Mouse (Mus musculus) kidney, postnatal 36 days (tissue): ENCODE results near the gene AU040320.

Experiments
- DNase-seq, 2 experiments: peaks; one replicate each; pipeline ENCODE4 v3.0.0; 2021 to 2022; ENCODE audit warnings: mixed read lengths in 2 of 2

Gene AU040320

GRCm38 (mm10) chr4:126782996-126783395 is 29.7 kb downstream of the AU040320 start:
- DNase-seq = no peak

GRCm38 (mm10) chr4:126792341-126793102 is 39.2 kb downstream of the AU040320 start:
- no peak for DNase-seq

- no peak for DNase-seq
Observed at GRCm38 (mm10) chr4:126802174-126802573, 48.8 kb downstream of the AU040320 start.

GRCm38 (mm10) chr4:126803268-126803873 is 50.0 kb downstream of the AU040320 start:
- peak in 1 of 2 experiments; percentile 27 for DNase-seq

- DNase-seq = no peak
Observed at GRCm38 (mm10) chr4:126805741-126806140, 52.4 kb downstream of the AU040320 start.

GRCm38 (mm10) chr4:126806692-126807427 is 53.5 kb downstream of the AU040320 start:
- no peak for DNase-seq

- no peak for DNase-seq
Observed at GRCm38 (mm10) chr4:126810566-126810965, 57.2 kb downstream of the AU040320 start.

GRCm38 (mm10) chr4:126813212-126813611 is 59.9 kb downstream of the AU040320 start:
- DNase-seq = no peak

- no peak for DNase-seq
Observed at GRCm38 (mm10) chr4:126814854-126815253, 61.5 kb downstream of the AU040320 start.

- no peak for DNase-seq
Observed at GRCm38 (mm10) chr4:126822891-126823882, 69.8 kb downstream of the AU040320 start.

- no peak for DNase-seq
Observed at GRCm38 (mm10) chr4:126823917-126824316, 70.6 kb downstream of the AU040320 start.

GRCm38 (mm10) chr4:126831122-126831521 is 77.8 kb downstream of the AU040320 start:
- no peak for DNase-seq

- DNase-seq = no peak
Observed at GRCm38 (mm10) chr4:126838799-126839198, 85.5 kb downstream of the AU040320 start.

GRCm38 (mm10) chr4:126839873-126840272 is 86.5 kb downstream of the AU040320 start:
- peak; percentile 72 to 92 for DNase-seq

GRCm38 (mm10) chr4:126840996-126841560 is 87.7 kb downstream of the AU040320 start:
- no peak for DNase-seq

GRCm38 (mm10) chr4:126842911-126843310 is 89.6 kb downstream of the AU040320 start:
- DNase-seq = no peak

GRCm38 (mm10) chr4:126845664-126846063 is 92.3 kb downstream of the AU040320 start:
- no peak for DNase-seq

- no peak for DNase-seq
Observed at GRCm38 (mm10) chr4:126846971-126847370, 93.6 kb downstream of the AU040320 start.

GRCm38 (mm10) chr4:126850019-126850777 is 96.9 kb downstream of the AU040320 start:
- DNase-seq = no peak

GRCm38 (mm10) chr4:126850778-126851080 is 97.4 kb downstream of the AU040320 start:
- no peak for DNase-seq

- DNase-seq = no peak
Observed at GRCm38 (mm10) chr4:126852971-126853370, 99.6 kb downstream of the AU040320 start.
